Mouse (Mus musculus): ENCODE measurements at regions not wholly inside any gene's neighbourhood (a gene's known extent, or its start where the extent isn't known, plus 50 kb on each side); places are given as distances from the start of the nearest gene placed in this dataset.
A peak's percentile ranks its signal among the peaks of the same experiment; 100 is the strongest.

DNA sequence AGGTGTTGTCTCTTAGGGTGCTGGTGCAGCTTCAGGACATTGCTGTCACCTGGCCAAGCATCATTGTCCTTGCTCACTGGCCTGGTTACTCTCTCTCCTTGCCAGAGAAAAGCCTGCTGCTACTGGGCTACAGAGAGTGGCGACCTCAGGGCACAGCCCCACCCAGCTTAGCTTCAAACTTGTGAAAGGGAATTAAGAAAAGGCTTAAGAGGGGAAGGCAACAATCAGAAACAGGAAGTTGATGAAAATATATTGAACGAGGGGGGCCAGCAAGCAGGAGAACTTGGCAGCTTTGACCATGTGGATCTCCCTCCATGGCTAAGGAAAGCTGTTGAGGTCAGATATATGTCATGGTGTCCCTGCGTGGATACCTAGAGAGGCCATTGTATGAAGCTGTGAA, 151.1 kb downstream of the Cd24a start:
- ATAC-seq (replicated peaks), result no peak
- WGBS, result 53% methylated on average over 3 of the region's 3 CpGs
- H3K27me3 ChIP-seq, result no peaks in the 10 kb centered on the region
- no peak overlapping the region for H3K4me3 ChIP-seq
- H3K9ac ChIP-seq (replicated peaks), result no peak overlapping the region
- no peak overlapping the region for H3K4me2 ChIP-seq (replicated peaks)
- no peaks in the 10 kb centered on the region for H3K9me3 ChIP-seq
- H3K27ac ChIP-seq (replicated peaks), result no peak overlapping the region
- H3K4me1 ChIP-seq, result peaks cover 8% of the 10 kb centered on the region; the same call in 1 of the 2 replicates
- H3K36me3 ChIP-seq, result no peaks in the 10 kb centered on the region

DNA sequence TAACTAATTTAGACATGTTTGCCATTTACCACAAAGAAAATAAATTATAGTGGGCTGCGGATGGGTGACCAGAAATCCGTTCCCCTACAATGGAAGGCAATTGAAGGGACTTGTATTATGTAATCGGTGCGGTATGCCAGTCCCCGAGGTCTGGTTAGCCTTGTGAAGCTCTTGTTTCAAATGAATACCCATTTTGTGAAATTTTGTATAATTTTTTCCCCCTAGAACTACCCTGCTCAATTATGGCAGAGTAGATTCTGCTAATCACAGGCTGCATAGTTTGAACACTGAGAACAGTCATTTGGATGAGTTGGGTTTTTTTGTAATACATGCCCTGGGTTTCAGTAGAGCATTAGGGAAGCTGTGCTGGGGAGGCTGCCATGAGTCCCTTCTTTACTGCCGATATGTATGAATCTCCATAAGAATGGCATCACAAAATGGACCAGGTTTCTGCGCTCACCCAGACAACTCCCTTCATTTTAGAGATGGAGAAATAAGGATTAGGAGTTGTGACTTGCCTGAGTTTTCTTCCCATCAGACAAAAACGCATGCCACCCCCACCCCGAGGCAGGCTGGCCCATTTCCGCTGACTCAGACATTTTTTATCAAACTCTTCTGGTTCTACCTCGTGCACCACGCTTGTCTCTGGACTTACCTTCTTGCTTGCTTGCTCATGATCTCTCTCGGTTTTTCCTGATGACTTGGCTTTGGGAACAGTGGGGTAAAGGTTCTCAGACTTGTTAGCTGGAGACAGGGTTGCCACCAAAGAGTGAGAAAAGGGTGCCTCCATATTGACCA, 155.7 kb downstream of the Cd24a start:
- Histone ChIP-seq H3K27ac (replicated peaks) (no peak overlapping the region), H3K4me3 (no peak overlapping the region), H3K36me3 (no peaks in the 10 kb centered on the region), H3K4me2 (replicated peaks) (no peak overlapping the region), H3K27me3 (no peaks in the 10 kb centered on the region), H3K4me1 (peaks cover 8% of the 10 kb centered on the region; the same call in 1 of the 2 replicates), H3K9ac (replicated peaks) (no peak overlapping the region), H3K9me3 (no peaks in the 10 kb centered on the region)
- ATAC-seq (replicated peaks), result peak; percentile 61
- WGBS, result 65% methylated on average over 13 of the region's 13 CpGs

DNA sequence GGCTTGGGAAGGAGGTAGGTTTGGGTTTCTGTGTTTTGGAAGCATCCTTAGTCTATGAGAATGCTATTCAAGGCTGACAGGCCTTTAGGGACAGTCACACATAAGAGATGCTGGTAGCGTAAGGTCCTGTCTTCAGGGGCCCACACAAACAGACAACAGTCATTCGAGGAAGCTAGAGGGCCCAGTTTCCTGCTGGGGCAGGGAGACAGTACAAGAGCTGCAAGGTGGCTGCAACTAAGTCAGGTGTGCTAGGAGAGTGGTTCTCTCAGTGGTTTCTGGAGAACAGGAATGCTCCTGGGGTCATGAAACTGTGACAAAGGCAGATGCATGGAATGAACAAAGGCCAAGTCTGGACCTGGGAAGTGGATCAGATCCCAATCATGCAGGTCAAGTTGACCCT, 161.1 kb downstream of the Cd24a start:
- Histone ChIP-seq H3K4me1 (peaks cover 23% of the 10 kb centered on the region), H3K4me2 (replicated peaks) (no peak overlapping the region), H3K27me3 (no peaks in the 10 kb centered on the region), H3K9me3 (no peaks in the 10 kb centered on the region), H3K27ac (replicated peaks) (no peak overlapping the region), H3K36me3 (no peaks in the 10 kb centered on the region), H3K4me3 (no peak overlapping the region), H3K9ac (replicated peaks) (no peak overlapping the region)
- 84% methylated on average over 2 of the region's 2 CpGs for WGBS
- no peak for ATAC-seq (replicated peaks)

DNA sequence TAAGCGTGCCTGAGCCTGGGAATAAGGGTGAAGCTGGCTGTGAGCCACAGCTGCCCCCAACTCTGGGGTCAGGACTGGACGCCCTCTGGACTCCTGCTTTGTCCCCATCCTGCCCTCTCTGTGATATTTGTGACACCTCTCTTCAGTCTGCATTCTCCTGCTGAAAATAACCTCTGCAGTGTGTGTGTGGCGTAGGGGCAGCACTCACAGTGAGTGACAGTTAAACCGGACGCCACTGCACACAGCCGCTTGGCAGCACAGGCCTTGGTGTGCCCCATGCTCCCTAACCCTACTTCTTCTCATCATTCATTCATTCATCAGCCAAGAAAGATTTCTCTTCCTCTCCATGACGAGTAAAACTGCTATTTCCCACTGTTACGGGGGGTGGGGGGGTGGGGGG, 161.6 kb downstream of the Cd24a start:
- WGBS, result 41% methylated on average over 8 of the region's 8 CpGs
- Histone ChIP-seq H3K27ac (replicated peaks) (peak overlapping the region; percentile 84), H3K4me2 (replicated peaks) (peak overlapping the region; percentile 30; the same call in 1 of the 2 replicates)

GRCm38 (mm10) chr10:43740204-43740865, 161.2 kb downstream of the Qrsl1 start:
- H3K9ac ChIP-seq (replicated peaks), result 0 out of 2 replicates have a peak overlapping the region, but pooled peaks have one; percentile 27
- H3K4me3 ChIP-seq, result 0 out of 2 replicates have a peak overlapping the region, but pooled peaks have one; percentile 9
- H3K27me3 ChIP-seq, result no peaks in the 10 kb centered on the region
- peak; percentile 82 for ATAC-seq (replicated peaks)
- peak overlapping the region; percentile 84 for H3K27ac ChIP-seq (replicated peaks)
- peaks cover 23% of the 10 kb centered on the region for H3K4me1 ChIP-seq
- no peaks in the 10 kb centered on the region for H3K36me3 ChIP-seq
- H3K4me2 ChIP-seq (replicated peaks), result peak overlapping the region; percentile 30
- H3K9me3 ChIP-seq, result no peaks in the 10 kb centered on the region
- 18% methylated on average over 13 of the region's 13 CpGs for WGBS

More for the DNA sequence above, 161.6 kb downstream of the Cd24a start:
- Histone ChIP-seq H3K9ac (replicated peaks) (no peak overlapping the region), H3K27me3 (no peaks in the 10 kb centered on the region), H3K36me3 (no peaks in the 10 kb centered on the region), H3K4me1 (peaks cover 23% of the 10 kb centered on the region), H3K9me3 (no peaks in the 10 kb centered on the region), H3K4me3 (no peak overlapping the region)
- ATAC-seq (replicated peaks), result peak; percentile 53; the same call in 1 of the 2 replicates

GRCm38 (mm10) chr10:43741361-43742084, 160.0 kb downstream of the Qrsl1 start:
- H3K27ac ChIP-seq (replicated peaks), result no peak overlapping the region
- WGBS, result 57% methylated on average over 18 of the region's 18 CpGs
- no peak overlapping the region for H3K9ac ChIP-seq (replicated peaks)

GRCm38 (mm10) chr10:43742085-43743054, 159.2 kb downstream of the Qrsl1 start:
- ATAC-seq (replicated peaks), result peak; percentile 58
- Histone ChIP-seq H3K4me2 (replicated peaks) (peak overlapping the region; percentile 46), H3K27me3 (no peaks in the 10 kb centered on the region), H3K9me3 (no peaks in the 10 kb centered on the region), H3K27ac (replicated peaks) (peak overlapping the region; percentile 59; the same call in 1 of the 2 replicates), H3K4me3 (peak overlapping the region; percentile 21), H3K36me3 (no peaks in the 10 kb centered on the region), H3K9ac (replicated peaks) (0 out of 2 replicates have a peak overlapping the region, but pooled peaks have one; percentile 25), H3K4me1 (peaks cover 23% of the 10 kb centered on the region)
- 6% methylated on average over 15 of the region's 15 CpGs for WGBS

More at GRCm38 (mm10) chr10:43741361-43742084, 160.0 kb downstream of the Qrsl1 start:
- H3K4me1 ChIP-seq, result peaks cover 23% of the 10 kb centered on the region
- no peaks in the 10 kb centered on the region for H3K36me3 ChIP-seq
- no peaks in the 10 kb centered on the region for H3K27me3 ChIP-seq
- H3K4me2 ChIP-seq (replicated peaks), result no peak overlapping the region
- no peaks in the 10 kb centered on the region for H3K9me3 ChIP-seq
- no peak for ATAC-seq (replicated peaks)
- H3K4me3 ChIP-seq, result no peak overlapping the region

- Histone ChIP-seq H3K4me1 (peaks cover 23% of the 10 kb centered on the region), H3K9ac (replicated peaks) (no peak overlapping the region), H3K36me3 (no peaks in the 10 kb centered on the region), H3K4me3 (no peak overlapping the region), H3K27ac (replicated peaks) (no peak overlapping the region), H3K4me2 (replicated peaks) (no peak overlapping the region), H3K9me3 (no peaks in the 10 kb centered on the region), H3K27me3 (no peaks in the 10 kb centered on the region)
- 95% methylated on average over 7 of the region's 7 CpGs for WGBS
- ATAC-seq (replicated peaks), result no peak
These were observed 158.1 kb downstream of the Qrsl1 start for GRCm38 (mm10) chr10:43743188-43744120.

GRCm38 (mm10) chr10:43745931-43746630, 155.5 kb downstream of the Qrsl1 start:
- ATAC-seq (replicated peaks), result no peak
- Histone ChIP-seq H3K9me3 (no peaks in the 10 kb centered on the region), H3K9ac (replicated peaks) (no peak overlapping the region), H3K4me1 (peaks cover 9% of the 10 kb centered on the region), H3K27me3 (no peaks in the 10 kb centered on the region), H3K4me3 (no peak overlapping the region), H3K4me2 (replicated peaks) (no peak overlapping the region), H3K36me3 (no peaks in the 10 kb centered on the region), H3K27ac (replicated peaks) (no peak overlapping the region)
- WGBS, result 70% methylated on average over 8 of the region's 8 CpGs

DNA sequence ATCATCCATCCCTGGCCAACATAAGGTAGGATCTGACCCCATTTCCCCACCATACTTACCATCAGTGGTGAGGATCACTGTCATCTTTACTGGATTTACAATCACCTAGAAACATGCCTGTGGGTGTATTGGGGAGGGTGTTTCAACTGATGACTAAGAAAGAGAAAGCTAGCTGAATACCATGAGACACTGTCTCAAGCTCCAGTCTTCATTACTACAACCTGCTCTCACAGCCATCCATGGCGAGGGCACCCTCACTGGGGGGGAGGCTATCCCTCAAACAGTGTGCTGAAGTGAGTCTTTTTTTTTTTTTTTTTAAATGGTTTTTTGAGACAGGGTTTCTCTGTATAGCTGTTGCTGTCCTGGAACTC, 154.9 kb downstream of the Qrsl1 start:
- Histone ChIP-seq H3K4me2 (replicated peaks) (no peak overlapping the region), H3K4me3 (no peak overlapping the region), H3K9me3 (no peaks in the 10 kb centered on the region), H3K9ac (replicated peaks) (no peak overlapping the region), H3K27ac (replicated peaks) (no peak overlapping the region), H3K27me3 (no peaks in the 10 kb centered on the region), H3K4me1 (peaks cover 9% of the 10 kb centered on the region), H3K36me3 (no peaks in the 10 kb centered on the region)
- no peak for ATAC-seq (replicated peaks)
- 96% methylated on average over 1 of the region's 1 CpGs for WGBS
